Mouse (Mus musculus) mature B cell (primary cell): ENCODE results near the gene Gm28079.
"Not testable (repeated sequence)": the region's sequence is repeated elsewhere in the genome, so short reads cannot be mapped to it uniquely, and the experiment has no call there.

Experiments
- in situ Hi-C: fragments of 300-500 bp; cut with MboI; formaldehyde crosslinking; loops from 2 replicates; pipeline ENCODE4 v1.14.3; 2019

Gene Gm28079

DNA sequence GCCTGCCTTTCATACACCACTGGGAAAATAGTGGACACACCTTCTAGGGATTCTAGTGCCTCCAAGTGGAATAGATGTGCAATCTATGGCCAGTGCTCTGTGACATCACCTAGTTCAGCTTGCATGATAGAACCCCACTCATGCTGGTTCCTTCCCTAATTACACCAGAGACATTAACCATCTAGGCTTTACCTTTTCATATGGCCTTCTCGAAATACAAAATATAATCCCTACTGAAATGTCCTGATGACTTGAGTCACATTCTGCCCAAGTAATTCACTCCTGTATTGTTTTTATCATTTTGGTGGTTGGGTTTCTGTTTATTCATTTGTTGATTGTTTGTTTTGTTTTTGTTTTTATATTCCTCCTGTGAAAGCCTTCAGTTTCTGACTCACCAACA, at the start of gene Gm28079:
Gm28079 (minus strand) TSS at position 101 of the 400 bp plus-strand sequence.
- in situ Hi-C loops = not testable (repeated sequence)
